Mouse (Mus musculus): ENCODE measurements around the gene Plin4.

DNA sequence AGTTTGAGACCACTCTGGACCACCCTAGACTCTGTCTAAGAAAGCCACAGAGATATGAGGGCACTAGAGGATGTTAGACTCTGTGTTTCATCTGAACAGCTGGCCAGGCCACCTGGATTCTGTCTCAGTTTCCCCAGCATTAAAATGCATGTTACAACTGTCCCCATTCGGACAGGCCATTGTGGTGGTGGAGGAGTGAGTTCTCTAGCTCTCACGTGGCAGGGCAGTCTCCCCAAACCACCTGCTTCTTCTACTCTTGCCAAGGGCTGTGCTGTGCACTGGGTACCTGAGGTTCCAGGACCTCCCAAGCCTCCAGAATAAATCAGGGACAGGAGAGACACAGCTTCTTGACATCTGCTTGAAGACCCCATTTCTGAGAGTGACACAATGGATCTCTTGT is 40.3 kb upstream of the Plin4 start:
- no peak for TF ChIP-seq CTCF (IDR thresholded peaks at IDR 0.05)
- no peak for TF ChIP-seq POLR2A (IDR thresholded peaks at IDR 0.05; ENCODE audit: insufficient read depth, low read depth, low read length)

Measured in heart, adult 2 months (tissue).